Mouse (Mus musculus) thymus, adult 18-20 months (tissue): Measurements from ENCODE around the gene Cd96.
"Not testable (repeated sequence)": the region's sequence is repeated elsewhere in the genome, so short reads cannot be mapped to it uniquely, and the experiment has no call there.

ENCODE experiments used
- DNase-seq, 2 experiments: peaks; one replicate each; pipeline ENCODE4 v3.0.0; 2022; ENCODE audit warnings: mixed read lengths in 2 of 2

Cd96 gene

GRCm38 (mm10) chr16:46120020-46120419 lies at the start of gene Cd96:
Gene Cd96 (minus strand): TSS chr16:46120251.
- DNase-seq: peak; percentile 28 to 63

DNA sequence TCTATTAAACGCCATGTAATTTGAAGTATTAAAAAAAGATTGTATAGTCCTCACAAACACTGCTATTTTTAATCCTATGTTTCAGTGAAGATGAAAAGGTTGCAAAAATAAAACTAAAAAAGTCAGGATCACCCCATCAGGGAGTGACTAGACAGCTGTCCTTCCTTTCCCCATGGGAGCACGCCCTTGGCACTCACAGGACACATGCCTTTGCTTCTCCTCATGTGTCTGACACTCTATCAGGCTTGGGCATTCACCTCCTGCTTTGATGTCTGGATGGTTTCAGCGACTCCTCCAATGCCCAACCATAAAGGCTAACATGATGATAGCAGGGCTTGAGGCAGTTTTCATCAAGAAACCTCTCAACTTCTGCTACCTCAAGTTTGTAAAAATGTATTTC lies 46.9 kb upstream of the Cd96 start:
- no peak for DNase-seq

GRCm38 (mm10) chr16:46165305-46165704 lies 45.3 kb upstream of the Cd96 start:
- DNase-seq: no peak

- not testable (repeated sequence) for DNase-seq
These were observed 34.8 kb upstream of the Cd96 start, which contains the start of gene Gm4737 for GRCm38 (mm10) chr16:46154832-46155231. Gene Gm4737 (minus strand): TSS chr16:46155077.

DNA sequence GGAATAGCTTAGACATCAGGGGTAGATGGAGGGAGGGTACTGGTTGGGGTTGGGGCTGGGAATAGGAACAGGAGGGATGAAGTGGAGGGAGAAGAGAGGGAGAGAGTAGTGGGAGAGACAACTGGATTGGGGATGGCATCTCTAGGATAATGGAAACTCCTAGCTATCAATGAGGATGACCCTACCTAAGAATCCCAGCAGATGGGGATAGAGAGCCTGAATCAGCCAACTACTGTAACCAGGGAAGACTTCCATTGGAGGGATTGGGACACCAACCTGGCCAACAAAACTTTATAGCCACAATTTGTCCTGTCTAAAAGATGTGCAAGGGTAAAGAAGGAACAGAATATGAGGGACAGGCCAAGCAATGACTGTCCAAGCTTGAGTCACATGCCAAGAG lies 31.1 kb upstream of the Cd96 start:
- no peak for DNase-seq

- no peak for DNase-seq
These were observed 28.8 kb upstream of the Cd96 start for GRCm38 (mm10) chr16:46148661-46149341.

- DNase-seq: no peak
These were observed 26.9 kb upstream of the Cd96 start for GRCm38 (mm10) chr16:46146962-46147361.

DNA sequence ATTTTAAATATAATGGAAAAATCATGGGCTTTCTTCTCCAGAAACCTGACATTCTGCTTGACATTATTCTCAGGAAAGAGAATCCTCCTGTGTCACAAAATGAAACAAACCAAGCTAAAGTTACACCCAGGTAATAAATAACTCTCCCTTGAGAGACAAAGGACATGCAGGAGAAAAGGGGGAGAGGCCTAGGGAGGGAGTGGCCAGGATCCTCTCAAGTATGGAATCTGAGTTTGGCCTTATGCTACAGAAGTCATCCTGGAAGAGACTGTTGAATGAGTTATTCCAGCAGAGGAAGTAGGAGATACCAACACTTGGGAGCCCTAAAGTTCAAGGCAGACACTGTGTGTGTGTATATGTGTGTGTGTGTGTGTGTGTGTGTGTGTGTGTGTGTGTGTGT lies 2.2 kb upstream of the Cd96 start:
- DNase-seq: no peak

GRCm38 (mm10) chr16:46121420-46121819 lies 1.4 kb upstream of the Cd96 start:
- peak; percentile 43 to 47 for DNase-seq

DNA sequence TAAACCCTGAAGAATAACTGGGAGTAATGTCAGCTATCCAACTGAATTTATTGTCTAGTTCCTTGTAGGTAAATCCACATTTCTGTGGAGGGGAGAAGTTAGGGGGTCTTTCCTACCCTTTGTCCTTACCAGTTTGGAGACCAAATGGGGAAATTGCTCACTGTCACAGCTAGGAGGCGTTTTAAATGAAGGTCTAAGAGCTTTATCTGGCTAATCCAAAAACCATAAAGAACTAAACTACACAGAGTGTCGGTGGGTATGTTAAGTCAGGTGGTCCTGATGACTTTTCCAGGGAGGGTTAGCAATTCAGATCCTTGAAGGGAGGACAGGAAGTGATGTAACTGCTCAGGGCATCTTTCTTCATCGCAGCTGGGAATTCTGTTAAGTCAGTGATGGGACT lies 556 bp upstream of the Cd96 start:
- no peak for DNase-seq

- no peak for DNase-seq
These were observed 2.4 kb downstream of the Cd96 start for GRCm38 (mm10) chr16:46117645-46118044.

DNA sequence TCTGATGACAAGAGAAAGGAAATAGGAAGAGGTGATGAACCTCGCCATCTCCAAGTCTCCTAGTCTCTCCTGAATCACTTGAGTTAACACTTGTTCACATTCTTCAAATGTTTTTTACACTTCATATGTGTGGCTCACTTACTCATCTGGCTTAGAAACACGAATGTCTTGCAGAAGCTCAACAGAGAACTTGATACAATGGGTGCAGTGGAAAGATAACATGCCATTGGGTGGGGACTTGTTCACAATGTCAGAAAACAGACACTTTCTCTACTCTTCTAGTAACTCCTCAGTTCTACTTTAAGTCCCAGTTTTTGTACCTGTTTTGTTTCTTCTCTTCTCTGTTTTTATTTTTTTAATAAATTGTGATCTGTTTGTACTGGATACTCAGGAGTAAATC lies 5.3 kb downstream of the Cd96 start:
- DNase-seq: no peak

DNA sequence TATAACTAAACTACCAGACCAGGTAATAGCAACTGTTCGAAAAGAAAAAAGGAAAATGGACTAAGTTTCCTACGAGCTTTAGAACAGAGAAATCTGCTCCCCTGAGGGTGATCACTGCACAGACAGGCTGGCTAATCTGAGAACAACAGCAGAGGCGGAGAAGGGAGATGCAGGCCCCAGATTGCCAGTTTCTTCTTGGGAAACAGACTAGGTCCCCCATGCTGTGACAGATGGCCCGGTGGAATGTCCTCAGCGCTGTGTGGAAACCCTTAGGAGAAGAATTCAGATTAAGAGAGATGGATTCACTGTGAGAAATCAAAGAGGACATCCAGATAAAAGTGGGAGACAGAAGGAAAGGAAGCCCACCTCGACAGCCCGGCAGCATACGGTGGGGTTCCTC lies 10.5 kb downstream of the Cd96 start:
- DNase-seq: no peak

DNA sequence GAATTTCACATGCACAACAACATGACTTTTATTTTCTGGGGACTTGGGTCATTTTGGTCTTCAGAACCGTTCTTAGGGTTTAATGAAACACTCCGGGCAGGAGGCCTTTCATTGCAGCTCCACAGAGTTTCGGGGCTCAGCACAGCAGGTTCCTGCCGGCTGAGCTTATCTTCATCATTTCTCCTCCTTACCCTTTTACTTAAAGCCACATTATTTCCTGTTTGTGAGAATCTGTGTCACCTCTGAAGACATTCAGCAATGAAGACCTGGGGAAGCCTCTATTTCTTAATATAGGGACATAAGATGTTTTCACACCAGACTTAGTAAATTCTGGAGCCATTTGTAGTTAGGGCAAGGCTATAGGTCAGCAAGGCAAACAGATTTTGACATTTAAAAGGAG lies 12.6 kb downstream of the Cd96 start:
- DNase-seq: peak in 1 of 2 experiments; percentile 21

GRCm38 (mm10) chr16:46104491-46104890 lies 15.6 kb downstream of the Cd96 start:
- peak; percentile 49 to 71 for DNase-seq

DNA sequence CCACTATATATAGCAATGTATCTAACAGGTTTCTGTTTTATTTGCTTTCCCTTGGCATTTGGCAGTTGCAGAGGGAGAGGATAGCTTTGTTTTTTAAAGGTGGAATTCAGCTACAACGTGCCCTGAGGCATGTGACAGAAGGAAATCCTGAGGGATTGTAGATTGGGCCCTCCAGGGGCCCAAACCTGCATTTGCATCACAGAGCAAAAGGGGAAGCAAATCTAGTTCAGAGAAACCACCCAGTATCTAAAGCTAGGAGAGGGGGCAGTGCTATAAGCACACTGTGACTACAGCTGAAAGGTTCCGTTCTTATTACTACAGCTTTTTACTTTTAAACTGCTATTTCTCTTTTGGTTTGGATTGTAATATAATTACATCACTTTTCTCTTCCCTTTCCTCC lies 18.3 kb downstream of the Cd96 start:
- DNase-seq: no peak

DNA sequence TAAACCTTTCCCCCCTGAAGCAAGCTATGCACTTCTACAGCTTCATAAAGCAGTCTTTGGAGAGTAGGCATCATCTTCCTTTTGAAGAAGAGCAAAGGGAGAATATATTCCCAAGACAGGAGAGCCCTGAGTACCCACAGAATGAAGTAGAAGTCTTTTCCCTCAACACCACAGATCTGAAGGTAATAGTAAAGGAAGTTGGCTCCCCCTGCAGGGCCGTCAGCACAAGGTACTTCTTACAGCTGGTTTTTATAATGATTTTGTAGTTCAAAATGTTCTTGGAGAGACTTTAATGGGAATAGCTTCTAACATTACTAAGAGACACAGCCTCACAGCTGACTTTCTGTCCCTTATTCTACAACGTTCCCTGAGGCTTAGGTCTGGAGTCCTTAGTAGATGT lies 19.8 kb downstream of the Cd96 start:
- DNase-seq: no peak

DNA sequence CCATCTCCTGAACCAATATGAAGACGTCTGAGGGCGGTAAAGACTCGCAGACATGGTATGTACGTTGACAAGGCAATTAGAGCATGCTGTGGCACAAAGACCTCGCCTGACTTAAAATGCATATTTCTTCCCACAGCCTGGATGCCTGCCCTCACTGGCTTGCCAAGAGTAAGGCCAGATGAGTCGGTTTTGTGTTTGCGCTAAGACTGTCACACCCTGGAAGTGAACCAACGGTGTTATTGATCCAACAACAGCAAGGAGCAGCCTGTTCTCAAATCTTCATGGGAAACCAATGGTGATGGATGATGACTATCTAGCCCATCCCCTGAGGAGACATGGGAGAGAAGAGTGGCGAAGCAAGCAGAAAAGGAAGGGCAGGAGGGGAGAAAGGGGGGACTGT lies 22.6 kb downstream of the Cd96 start:
- no peak for DNase-seq

- no peak for DNase-seq
These were observed 25.6 kb downstream of the Cd96 start for GRCm38 (mm10) chr16:46094478-46094877.

GRCm38 (mm10) chr16:46092935-46093334 lies 27.1 kb downstream of the Cd96 start:
- DNase-seq: no peak

- DNase-seq: no peak
These were observed 33.1 kb downstream of the Cd96 start for GRCm38 (mm10) chr16:46086874-46087473.

GRCm38 (mm10) chr16:46068000-46068399 lies 52.1 kb downstream of the Cd96 start:
- no peak for DNase-seq

DNA sequence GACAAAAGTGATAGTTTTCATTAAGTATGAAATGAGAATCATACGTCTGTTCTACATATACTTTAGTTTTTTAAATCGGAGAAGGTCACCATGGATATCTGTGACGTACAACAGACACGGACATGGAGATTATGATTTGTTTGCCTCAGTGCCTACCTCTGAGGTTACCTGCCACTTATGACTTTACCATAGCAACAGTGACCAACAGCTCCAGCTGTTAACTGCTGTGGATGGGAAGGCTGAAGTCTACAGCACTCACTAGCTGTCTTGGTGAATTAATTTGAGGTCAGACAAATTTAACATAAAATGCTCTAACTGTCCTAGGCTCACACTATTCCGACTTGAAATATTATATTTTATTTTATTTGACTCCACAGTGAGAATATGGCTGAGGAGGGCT lies 56.8 kb downstream of the Cd96 start:
- DNase-seq: no peak

- no peak for DNase-seq
These were observed 73.1 kb downstream of the Cd96 start for GRCm38 (mm10) chr16:46046906-46047305.

GRCm38 (mm10) chr16:46036261-46036660 lies 83.8 kb downstream of the Cd96 start:
- DNase-seq: no peak
